Mouse (Mus musculus) hindbrain, embryonic 12.5 days (tissue): ENCODE data around the gene Sirt3. TPM values are rescaled to one million over a fixed set of nuclear protein-coding genes. Genes with fewer than 3 reads are reported as not detected.

Experiments used
- ATAC-seq: fragments of 200-750 bp; cut with Nextera tagmentation; 2 replicates; pipeline ENCODE4 v1.8.0; 2017; ENCODE audit warnings: moderate TSS enrichment; ENCODE audit not compliant: low FRiP score
- H3K27ac ChIP-seq: fragments of 300-500 bp; sonication (generic); 2 replicates; pipeline ENCODE4 v1.5.1; 2016; ENCODE audit warnings: mild to moderate bottlenecking
- H3K27me3 ChIP-seq: fragments of 300-500 bp; sonication (generic); 2 replicates; pipeline ENCODE4 v1.6.1; 2016; ENCODE audit warnings: mild to moderate bottlenecking
- H3K36me3 ChIP-seq: fragments of 300-500 bp; sonication (generic); 2 replicates; pipeline ENCODE4 v1.6.1; 2016; ENCODE audit warnings: mild to moderate bottlenecking
- H3K4me1 ChIP-seq: fragments of 300-500 bp; sonication (generic); 2 replicates; pipeline ENCODE4 v1.6.1; 2016
- H3K4me2 ChIP-seq: fragments of 300-500 bp; sonication (generic); replicated peaks from 2 replicates; pipeline ENCODE4 v1.6.1; 2016; ENCODE audit warnings: mild to moderate bottlenecking
- H3K4me3 ChIP-seq: fragments of 300-500 bp; sonication (generic); 2 replicates; pipeline ENCODE4 v1.5.1; 2016; ENCODE audit warnings: mild to moderate bottlenecking
- H3K9ac ChIP-seq: fragments of 300-500 bp; sonication (generic); 2 replicates; pipeline ENCODE4 v1.6.1; 2016; ENCODE audit warnings: mild to moderate bottlenecking, moderate library complexity
- H3K9me3 ChIP-seq: fragments of 300-500 bp; sonication (generic); replicated peaks from 2 replicates; pipeline ENCODE4 v1.6.1; 2016; ENCODE audit warnings: mild to moderate bottlenecking
- WGBS: fragments of 180-500 bp; shearing (Covaris S2); methylation state at CpG from one replicate; pipeline ENCODE4 v1.1.7; 2016; 5-methylcytosine and 5-hydroxymethylcytosine counted together
- polyA plus RNA-seq: library from polyadenylated mRNA; unstranded; fragments of >200 nt; fragmentation: Nextera tagmentation; extraction: Ambion mirVana; gene quantifications from 2 replicates; pipeline ENCODE4 v1.2.1, GENCODE M21; 2016

The Sirt3 gene
- polyA plus RNA-seq, 1 experiment from 2014 or later: 27.1 TPM

GRCm38 (mm10) chr7:140821305-140821652 is 60.8 kb downstream of the Sirt3 start:
- ATAC-seq: peak; percentile 55
- peak overlapping the region; percentile 72 for H3K9ac ChIP-seq
- no peaks in the 10 kb centered on the region for H3K9me3 ChIP-seq
- 49% methylated on average over 5 of the region's 5 CpGs for WGBS
- H3K27me3 ChIP-seq: no peaks in the 10 kb centered on the region
- peak overlapping the region; percentile 83; the same call in 1 of the 2 replicates for H3K27ac ChIP-seq
- no peaks in the 10 kb centered on the region for H3K36me3 ChIP-seq
- peak overlapping the region; percentile 65 for H3K4me2 ChIP-seq
- peaks cover 2% of the 10 kb centered on the region; the same call in 1 of the 2 replicates for H3K4me1 ChIP-seq
- peak overlapping the region; percentile 55 for H3K4me3 ChIP-seq

GRCm38 (mm10) chr7:140820173-140820572 is 61.9 kb downstream of the Sirt3 start:
- Histone ChIP-seq H3K27ac (no peak overlapping the region), H3K36me3 (no peaks in the 10 kb centered on the region), H3K4me1 (peaks cover 2% of the 10 kb centered on the region; the same call in 1 of the 2 replicates), H3K9me3 (no peaks in the 10 kb centered on the region), H3K9ac (no peak overlapping the region), H3K4me3 (no peak overlapping the region), H3K27me3 (no peaks in the 10 kb centered on the region), H3K4me2 (no peak overlapping the region; the same call in 1 of the 2 replicates)
- ATAC-seq: 0 out of 2 replicates have a peak, but pooled peaks have one; percentile 57
- 73% methylated on average over 4 of the region's 4 CpGs for WGBS

Other genes with a start within 250 kb of the Sirt3 start
- gene Olfr53, start 235.9 kb downstream of the Sirt3 start, polyA plus RNA-seq: not detected in 2 replicates
- gene Olfr539, start 222.4 kb downstream of the Sirt3 start, polyA plus RNA-seq: not detected in 2 replicates
- not detected in 2 replicates for gene Olfr45, start 200.4 kb downstream of the Sirt3 start, polyA plus RNA-seq
- not detected in 2 replicates for gene Olfr541, start 185.0 kb downstream of the Sirt3 start, polyA plus RNA-seq
- gene Cyp2e1, start 118.6 kb downstream of the Sirt3 start, polyA plus RNA-seq: not detected in 2 replicates
- gene Syce1, start 94.5 kb downstream of the Sirt3 start, polyA plus RNA-seq: 0.19 and 0.36 TPM in 2 replicates
- 12.3 and 13.4 TPM in 2 replicates for gene Zfp941, start 60.1 kb downstream of the Sirt3 start, polyA plus RNA-seq
- gene Urah, start 47.3 kb downstream of the Sirt3 start, polyA plus RNA-seq: 0.93 TPM in 1 of 2 replicates, not detected in the other
- not detected in 2 replicates for gene Scgb1c1, start 36.8 kb downstream of the Sirt3 start, polyA plus RNA-seq
- gene Odf3, start 34.5 kb downstream of the Sirt3 start, polyA plus RNA-seq: not detected in 2 replicates
- gene Gm45785, start 26.0 kb downstream of the Sirt3 start, polyA plus RNA-seq: not detected in 2 replicates
- 82.3 and 88.5 TPM in 2 replicates for gene Ric8a, start 25.4 kb downstream of the Sirt3 start, polyA plus RNA-seq
- gene Bet1l, start 24.7 kb downstream of the Sirt3 start, polyA plus RNA-seq: 30.9 and 33.4 TPM in 2 replicates
- gene Psmd13, start 341 bp downstream of the Sirt3 start, polyA plus RNA-seq: 279 and 282 TPM in 2 replicates
- 0.81 TPM in 1 of 2 replicates, not detected in the other for gene Cox8b, start 18.1 kb upstream of the Sirt3 start, polyA plus RNA-seq
- gene Nlrp6, start 38.6 kb upstream of the Sirt3 start, polyA plus RNA-seq: 0.13 and 0.27 TPM in 2 replicates
- 15.5 and 16.8 TPM in 2 replicates for gene Pgghg, start 59.1 kb upstream of the Sirt3 start, polyA plus RNA-seq
- gene Ifitm5, start 68.0 kb upstream of the Sirt3 start, polyA plus RNA-seq: 0.43 and 1.6 TPM in 2 replicates
- 0.97 TPM in 1 of 2 replicates, not detected in the other for gene Gm45717, start 73.6 kb upstream of the Sirt3 start, polyA plus RNA-seq
- 326 and 340 TPM in 2 replicates for gene Ifitm2, start 73.7 kb upstream of the Sirt3 start, polyA plus RNA-seq
- 8.8 and 9.1 TPM in 2 replicates for gene Ifitm1, start 84.9 kb upstream of the Sirt3 start, polyA plus RNA-seq
- 22.5 and 26.0 TPM in 2 replicates for gene Ifitm3, start 128.5 kb upstream of the Sirt3 start, polyA plus RNA-seq
- not detected in 2 replicates for gene Ifitm6, start 135.6 kb upstream of the Sirt3 start, polyA plus RNA-seq
- gene Gm17387, start 146.8 kb upstream of the Sirt3 start, polyA plus RNA-seq: not detected in 2 replicates
- 46.1 and 46.5 TPM in 2 replicates for gene B4galnt4, start 178.8 kb upstream of the Sirt3 start, polyA plus RNA-seq
- 3.1 and 4.5 TPM in 2 replicates for gene Pkp3, start 195.9 kb upstream of the Sirt3 start, polyA plus RNA-seq
- 1.7 and 2.6 TPM in 2 replicates for gene Sigirr, start 218.3 kb upstream of the Sirt3 start, polyA plus RNA-seq
- gene Ano9, start 235.5 kb upstream of the Sirt3 start, polyA plus RNA-seq: 0.59 and 0.81 TPM in 2 replicates
- 76.0 and 76.5 TPM in 2 replicates for gene Ptdss2, start 240.1 kb upstream of the Sirt3 start, polyA plus RNA-seq